Mouse (Mus musculus): ENCODE measurements around the gene Fcmr.

Fcmr gene

GRCm38 (mm10) chr1:130865541-130866221, at the start of gene Fcmr:
TSS of gene Fcmr (plus strand) at chr1:130865669.
- DNase-seq (ENCODE audit: low spot score in 2 of 2) = no peak

GRCm38 (mm10) chr1:130819737-130820136, 45.7 kb upstream of the Fcmr start:
- no peak for DNase-seq (ENCODE audit: low spot score in 2 of 2)

GRCm38 (mm10) chr1:130820316-130821148, 44.9 kb upstream of the Fcmr start:
- no peak for DNase-seq (ENCODE audit: low spot score in 2 of 2)

GRCm38 (mm10) chr1:130821149-130821471, 44.4 kb upstream of the Fcmr start:
- DNase-seq (ENCODE audit: low spot score in 2 of 2) = no peak

- DNase-seq (ENCODE audit: low spot score in 2 of 2) = no peak
These were observed 43.4 kb upstream of the Fcmr start for GRCm38 (mm10) chr1:130821911-130822625.

GRCm38 (mm10) chr1:130826448-130826847, 39.0 kb upstream of the Fcmr start, which contains the start of gene Pigr:
TSS of gene Pigr (plus strand) at chr1:130826684.
- DNase-seq (ENCODE audit: low spot score in 2 of 2) = no peak

GRCm38 (mm10) chr1:130828656-130829055, 36.8 kb upstream of the Fcmr start:
- DNase-seq (ENCODE audit: low spot score in 2 of 2) = no peak

- DNase-seq (ENCODE audit: low spot score in 2 of 2) = no peak
These were observed 35.3 kb upstream of the Fcmr start for GRCm38 (mm10) chr1:130829906-130830830.

GRCm38 (mm10) chr1:130832230-130833149, 33.0 kb upstream of the Fcmr start:
- DNase-seq (ENCODE audit: low spot score in 2 of 2) = no peak

GRCm38 (mm10) chr1:130835161-130835936, 30.1 kb upstream of the Fcmr start:
- peak in 1 of 2 experiments; percentile 14 for DNase-seq (ENCODE audit: low spot score in 2 of 2)

- no peak for DNase-seq (ENCODE audit: low spot score in 2 of 2)
These were observed 27.2 kb upstream of the Fcmr start for GRCm38 (mm10) chr1:130838288-130838687.

GRCm38 (mm10) chr1:130840599-130841379, 24.7 kb upstream of the Fcmr start:
- DNase-seq (ENCODE audit: low spot score in 2 of 2) = no peak

- no peak for DNase-seq (ENCODE audit: low spot score in 2 of 2)
These were observed 23.8 kb upstream of the Fcmr start for GRCm38 (mm10) chr1:130841621-130842020.

- no peak for DNase-seq (ENCODE audit: low spot score in 2 of 2)
These were observed 21.0 kb upstream of the Fcmr start for GRCm38 (mm10) chr1:130844516-130844915.

GRCm38 (mm10) chr1:130849530-130850214, 15.8 kb upstream of the Fcmr start:
- no peak for DNase-seq (ENCODE audit: low spot score in 2 of 2)

GRCm38 (mm10) chr1:130850405-130850804, 15.1 kb upstream of the Fcmr start:
- DNase-seq (ENCODE audit: low spot score in 2 of 2) = no peak

- DNase-seq (ENCODE audit: low spot score in 2 of 2) = no peak
These were observed 10.7 kb upstream of the Fcmr start for GRCm38 (mm10) chr1:130854819-130855218.

- DNase-seq (ENCODE audit: low spot score in 2 of 2) = no peak
These were observed 9.7 kb upstream of the Fcmr start for GRCm38 (mm10) chr1:130855723-130856122.

Data from right cerebral cortex, adult 2 months (tissue).